Comparison of ENCODE assay signal across 19 mouse cellular contexts in genomic region chr8:57616965-57617364, GRCm38 (mm10).
"Had no signal": no experiment of that assay in that cellular context is flagged by ENCODE, and none has a peak within 500 bp of the region (broad histone marks: within the 10 kb centered on the region; RNA-seq: fewer than 3 reads in every experiment).

No protein-coding gene starts in this region.

- DNase-seq: kidney, adult 2 months; kidney, postnatal 10 days; kidney, postnatal 36 days; layer of hippocampus, postnatal 36 days; liver, embryonic 13.5 days; lung, embryonic 14.5 days; lung, postnatal 36 days; right cerebral cortex, postnatal 14 days; right cerebral cortex, postnatal 4 days; thymus, postnatal 36 days had no signal

- H3K27me3 ChIP-seq: liver, embryonic 13.5 days; megakaryocyte, embryonic 14.5 days; midbrain, embryonic 13.5 days; neural tube, embryonic 15.5 days had no signal

- H3K4me3 ChIP-seq: left cerebral cortex, adult 2 months; liver, embryonic 13.5 days; megakaryocyte, embryonic 14.5 days; midbrain, embryonic 10.5 days; midbrain, embryonic 13.5 days; myocyte; neural tube, embryonic 15.5 days had no signal

- H3K4me1 ChIP-seq: midbrain, embryonic 13.5 days had no signal

- H3K4me2 ChIP-seq: liver, embryonic 13.5 days; lung, embryonic 14.5 days; midbrain, embryonic 13.5 days; neural tube, embryonic 15.5 days had no signal

- H3K36me3 ChIP-seq: liver, embryonic 13.5 days; midbrain, embryonic 10.5 days; midbrain, embryonic 13.5 days; neural tube, embryonic 15.5 days had no signal

- ATAC-seq: lung, postnatal 0 days; midbrain, embryonic 13.5 days; midbrain, embryonic 16.5 days had no signal

- H3K27ac ChIP-seq: left cerebral cortex, adult 2 months; liver, embryonic 13.5 days; midbrain, embryonic 10.5 days; midbrain, embryonic 13.5 days; neural tube, embryonic 15.5 days; stomach, postnatal 0 days had no signal

- H3K9ac ChIP-seq: liver, embryonic 13.5 days; lung, embryonic 14.5 days; midbrain, embryonic 13.5 days; neural tube, embryonic 15.5 days had no signal

- H3K9me3 ChIP-seq: liver, embryonic 13.5 days; megakaryocyte, embryonic 14.5 days; midbrain, embryonic 10.5 days; midbrain, embryonic 13.5 days; neural tube, embryonic 15.5 days had no signal
